Mouse (Mus musculus) embryonic facial prominence, embryonic 12.5 days (tissue): Measurements from ENCODE around the gene Glce. TPM values are rescaled to one million over a fixed set of nuclear protein-coding genes. Genes with fewer than 3 reads are reported as not detected.
A peak's percentile ranks its signal among the peaks of the same experiment; 100 is the strongest.

Source experiments
- ATAC-seq: fragments of 200-750 bp; cut with Nextera tagmentation; 2 replicates; pipeline ENCODE4 v1.8.0; 2017; ENCODE audit not compliant: insufficient number of reproducible peaks, insufficient read depth, low FRiP score, low TSS enrichment
- H3K27ac ChIP-seq: fragments of 300-500 bp; sonication (generic); 2 replicates; pipeline ENCODE4 v1.5.1; 2016; ENCODE audit warnings: mild to moderate bottlenecking
- H3K27me3 ChIP-seq: fragments of 300-500 bp; sonication (generic); 2 replicates; pipeline ENCODE4 v1.6.1; 2016; ENCODE audit warnings: mild to moderate bottlenecking, moderate library complexity
- H3K36me3 ChIP-seq: fragments of 300-500 bp; sonication (generic); 2 replicates; pipeline ENCODE4 v1.6.1; 2016; ENCODE audit warnings: mild to moderate bottlenecking
- H3K4me1 ChIP-seq: fragments of 300-500 bp; sonication (generic); 2 replicates; pipeline ENCODE4 v1.6.1; 2016
- H3K4me2 ChIP-seq: fragments of 300-500 bp; sonication (generic); replicated peaks from 2 replicates; pipeline ENCODE4 v1.6.1; 2016; ENCODE audit warnings: mild to moderate bottlenecking, moderate library complexity
- H3K4me3 ChIP-seq: fragments of 300-500 bp; sonication (generic); 2 replicates; pipeline ENCODE4 v1.5.1; 2016; ENCODE audit warnings: mild to moderate bottlenecking
- H3K9ac ChIP-seq: fragments of 300-500 bp; sonication (generic); 2 replicates; pipeline ENCODE4 v1.6.1; 2016; ENCODE audit warnings: mild to moderate bottlenecking, moderate library complexity
- H3K9me3 ChIP-seq: fragments of 300-500 bp; sonication (generic); 2 replicates; pipeline ENCODE4 v1.6.1; 2016; ENCODE audit warnings: mild to moderate bottlenecking, moderate library complexity
- WGBS: fragments of 180-500 bp; shearing (Covaris S2); methylation state at CpG from one replicate; pipeline ENCODE4 v1.1.7; 2016; 5-methylcytosine and 5-hydroxymethylcytosine counted together
- polyA plus RNA-seq: library from polyadenylated mRNA; unstranded; fragments of >200 nt; fragmentation: Nextera tagmentation; extraction: Ambion mirVana; gene quantifications from 2 replicates; pipeline ENCODE4 v1.2.1, GENCODE M21; 2016

Gene Glce
- polyA plus RNA-seq, result 34.7 and 37.1 TPM in 2 replicates

- Histone ChIP-seq H3K9ac (peak within 1 kb of the TSS; percentile 94), H3K27ac (peak within 1 kb of the TSS; percentile 94), H3K9me3 (no peaks in the 10 kb centered on the region), H3K4me1 (0 out of 2 replicates have a peak, but pooled peaks cover 6% of the 10 kb centered on the region), H3K4me3 (peak within 1 kb of the TSS; percentile 88), H3K4me2 (peak within 1 kb of the TSS; percentile 90), H3K36me3 (no peaks in the 10 kb centered on the region), H3K27me3 (no peaks in the 10 kb centered on the region)
- under 1% methylated on average over 51 of the region's 51 CpGs for WGBS
- ATAC-seq, result peak; percentile 95
Observed at GRCm38 (mm10) chr9:62122508-62123215, at the start of gene Glce. Gene Glce, minus strand, starts transcription at chr9:62122655.

- no peaks in the 10 kb centered on the region for H3K36me3 ChIP-seq
Observed at GRCm38 (mm10) chr9:62172239-62172638, 49.8 kb upstream of the Glce start.

GRCm38 (mm10) chr9:62170921-62171320, 48.5 kb upstream of the Glce start:
- Histone ChIP-seq H3K9ac (no peak overlapping the region), H3K27me3 (no peaks in the 10 kb centered on the region), H3K4me1 (0 out of 2 replicates have a peak, but pooled peaks cover 9% of the 10 kb centered on the region), H3K9me3 (no peaks in the 10 kb centered on the region), H3K36me3 (no peaks in the 10 kb centered on the region), H3K4me2 (no peak overlapping the region), H3K27ac (no peak overlapping the region), H3K4me3 (no peak overlapping the region)
- ATAC-seq, result no peak
- 92% methylated on average over 2 of the region's 2 CpGs for WGBS

More at GRCm38 (mm10) chr9:62172239-62172638, 49.8 kb upstream of the Glce start:
- no peak for ATAC-seq
- H3K9me3 ChIP-seq, result no peaks in the 10 kb centered on the region
- WGBS, result 81% methylated on average over 3 of the region's 3 CpGs
- H3K4me2 ChIP-seq, result no peak overlapping the region
- H3K27ac ChIP-seq, result no peak overlapping the region
- H3K4me1 ChIP-seq, result no peaks in the 10 kb centered on the region
- no peak overlapping the region for H3K9ac ChIP-seq
- H3K4me3 ChIP-seq, result no peak overlapping the region
- no peaks in the 10 kb centered on the region for H3K27me3 ChIP-seq

- no peak for ATAC-seq
- H3K9ac ChIP-seq, result no peak overlapping the region
- no peaks in the 10 kb centered on the region for H3K36me3 ChIP-seq
- H3K4me2 ChIP-seq, result no peak overlapping the region
- 48% methylated on average over 5 of the region's 5 CpGs for WGBS
- no peak overlapping the region for H3K27ac ChIP-seq
- H3K9me3 ChIP-seq, result no peaks in the 10 kb centered on the region
- H3K27me3 ChIP-seq, result no peaks in the 10 kb centered on the region
- H3K4me1 ChIP-seq, result peaks cover 19% of the 10 kb centered on the region; the same call in 1 of the 2 replicates
- no peak overlapping the region for H3K4me3 ChIP-seq
Observed at GRCm38 (mm10) chr9:62166621-62167020, 44.2 kb upstream of the Glce start.

DNA sequence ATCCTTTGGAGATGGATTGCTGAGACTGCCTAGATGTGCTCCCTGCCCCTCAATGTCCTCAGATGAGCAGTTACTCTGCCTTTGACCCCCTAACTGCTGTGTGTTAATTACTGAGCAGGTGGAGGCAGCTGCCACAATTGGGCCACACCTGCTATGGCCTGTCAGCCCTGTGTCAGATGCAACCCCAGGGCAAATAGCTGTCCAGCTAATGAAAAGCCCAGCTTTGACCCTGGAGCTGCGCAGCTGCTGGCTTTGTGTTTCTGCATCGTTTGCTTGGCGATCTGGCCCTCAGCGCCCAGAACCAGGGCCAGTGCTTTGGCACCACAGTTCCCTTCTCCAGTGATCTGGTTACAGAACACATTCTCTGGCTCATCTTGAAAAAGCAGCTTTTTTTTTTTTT, 43.7 kb upstream of the Glce start:
- Histone ChIP-seq H3K4me3 (no peak overlapping the region), H3K36me3 (no peaks in the 10 kb centered on the region), H3K4me2 (no peak overlapping the region), H3K27ac (no peak overlapping the region), H3K9ac (no peak overlapping the region), H3K9me3 (no peaks in the 10 kb centered on the region), H3K4me1 (peaks cover 19% of the 10 kb centered on the region; the same call in 1 of the 2 replicates), H3K27me3 (no peaks in the 10 kb centered on the region)
- ATAC-seq, result no peak
- WGBS, result 31% methylated on average over 4 of the region's 4 CpGs

DNA sequence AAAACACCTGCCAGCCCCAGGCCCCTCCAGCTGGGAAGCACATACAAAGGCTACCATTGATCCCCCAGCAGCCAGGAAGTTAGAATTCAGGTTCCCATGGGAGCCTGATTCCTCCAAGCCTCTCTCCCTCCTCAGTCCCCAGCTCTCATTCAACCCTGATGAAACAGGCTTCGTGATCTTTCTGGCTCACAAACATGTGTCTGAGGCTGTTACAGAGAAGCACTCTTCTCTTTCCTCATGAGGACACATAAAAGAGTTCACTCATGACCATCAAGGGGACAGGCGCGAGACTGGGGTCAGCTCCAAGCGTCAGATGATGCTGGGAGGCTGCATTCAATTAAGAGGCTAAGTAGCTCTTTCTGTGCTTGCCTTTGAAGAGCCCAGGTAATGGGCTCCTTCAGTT, 40.4 kb upstream of the Glce start:
- no peak overlapping the region for H3K4me3 ChIP-seq
- H3K9me3 ChIP-seq, result no peaks in the 10 kb centered on the region
- ATAC-seq, result 0 out of 2 replicates have a peak, but pooled peaks have one; percentile 3
- no peak overlapping the region for H3K9ac ChIP-seq
- H3K4me2 ChIP-seq, result no peak overlapping the region
- H3K27ac ChIP-seq, result peak overlapping the region; percentile 32; the same call in 1 of the 2 replicates
- H3K4me1 ChIP-seq, result peaks cover 19% of the 10 kb centered on the region; the same call in 1 of the 2 replicates
- H3K27me3 ChIP-seq, result no peaks in the 10 kb centered on the region
- 4% methylated on average over 4 of the region's 4 CpGs for WGBS
- no peaks in the 10 kb centered on the region for H3K36me3 ChIP-seq

DNA sequence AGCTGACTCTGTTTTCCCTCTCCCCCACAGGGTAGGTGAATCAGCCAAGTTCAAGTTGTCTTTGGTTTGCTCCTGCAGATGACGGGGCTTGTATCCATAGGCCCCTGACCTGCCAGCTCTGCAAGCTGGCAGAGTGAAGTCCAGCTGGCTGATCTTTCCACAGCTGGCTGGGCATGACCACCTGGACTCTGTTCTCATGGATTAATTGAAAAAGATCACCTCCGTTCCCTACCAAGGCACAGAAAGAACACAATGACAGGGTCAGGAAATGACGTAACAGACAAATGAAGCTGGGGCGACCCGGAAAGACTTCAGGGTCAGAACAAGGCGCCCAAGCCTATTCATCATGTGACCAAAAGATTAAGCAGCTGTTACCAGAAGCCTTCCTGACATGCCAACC, 38.3 kb upstream of the Glce start:
- H3K4me3 ChIP-seq, result no peak overlapping the region
- WGBS, result 53% methylated on average over 6 of the region's 6 CpGs
- peaks cover 9% of the 10 kb centered on the region; the same call in 1 of the 2 replicates for H3K4me1 ChIP-seq
- no peaks in the 10 kb centered on the region for H3K27me3 ChIP-seq
- ATAC-seq, result no peak
- H3K36me3 ChIP-seq, result no peaks in the 10 kb centered on the region
- no peak overlapping the region for H3K9ac ChIP-seq
- no peak overlapping the region for H3K4me2 ChIP-seq
- H3K9me3 ChIP-seq, result no peaks in the 10 kb centered on the region
- H3K27ac ChIP-seq, result no peak overlapping the region

DNA sequence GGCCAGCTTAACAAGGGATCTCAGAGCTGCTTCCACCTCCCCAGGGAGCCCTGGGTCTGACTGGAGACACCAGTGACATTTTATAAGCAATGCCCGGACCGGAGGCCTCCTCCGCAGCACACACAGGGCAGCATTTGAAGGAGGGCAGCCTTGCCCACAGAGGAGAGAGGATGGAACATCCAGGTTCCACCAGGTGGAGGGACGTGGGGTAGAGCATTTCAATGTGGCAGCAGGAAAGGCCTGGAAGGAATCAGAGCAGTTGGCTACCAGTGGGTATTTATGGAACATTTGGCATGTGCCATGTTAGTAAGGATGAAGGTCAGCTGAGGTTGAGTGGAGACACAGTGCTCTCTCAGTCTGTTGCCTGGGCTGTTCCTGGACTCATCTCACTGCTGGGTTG, 36.3 kb upstream of the Glce start:
- H3K27ac ChIP-seq, result no peak overlapping the region
- no peak overlapping the region for H3K4me3 ChIP-seq
- H3K4me1 ChIP-seq, result peaks cover 19% of the 10 kb centered on the region
- no peak overlapping the region for H3K4me2 ChIP-seq
- no peak for ATAC-seq
- H3K27me3 ChIP-seq, result no peaks in the 10 kb centered on the region
- no peak overlapping the region for H3K9ac ChIP-seq
- WGBS, result 79% methylated on average over 4 of the region's 4 CpGs
- H3K36me3 ChIP-seq, result no peaks in the 10 kb centered on the region
- no peaks in the 10 kb centered on the region for H3K9me3 ChIP-seq

DNA sequence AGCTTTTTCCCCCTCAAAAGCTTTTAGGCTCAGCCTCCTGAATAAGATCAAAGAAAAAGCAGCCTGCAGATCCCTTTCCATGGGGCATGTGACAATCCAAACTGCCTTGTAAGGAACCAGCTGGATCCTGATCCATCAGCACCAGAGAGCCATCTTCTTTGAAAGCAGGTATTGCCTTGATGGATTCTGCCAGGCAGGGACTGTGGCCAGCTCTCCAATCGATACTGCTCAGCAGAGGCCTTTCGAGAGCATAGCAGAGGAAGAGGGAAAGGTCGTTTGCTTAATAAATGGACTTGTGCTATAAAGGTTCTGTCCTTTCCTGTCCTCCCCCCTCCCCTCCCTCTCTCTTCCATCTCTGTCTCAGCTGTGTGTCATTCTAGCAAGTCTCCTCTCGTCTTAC, 33.4 kb upstream of the Glce start:
- Histone ChIP-seq H3K9me3 (no peaks in the 10 kb centered on the region), H3K4me3 (no peak overlapping the region), H3K9ac (no peak overlapping the region), H3K27ac (no peak overlapping the region), H3K4me1 (peaks cover 10% of the 10 kb centered on the region), H3K36me3 (no peaks in the 10 kb centered on the region), H3K27me3 (no peaks in the 10 kb centered on the region), H3K4me2 (no peak overlapping the region)
- WGBS, result 42% methylated on average over 4 of the region's 4 CpGs
- ATAC-seq, result no peak

DNA sequence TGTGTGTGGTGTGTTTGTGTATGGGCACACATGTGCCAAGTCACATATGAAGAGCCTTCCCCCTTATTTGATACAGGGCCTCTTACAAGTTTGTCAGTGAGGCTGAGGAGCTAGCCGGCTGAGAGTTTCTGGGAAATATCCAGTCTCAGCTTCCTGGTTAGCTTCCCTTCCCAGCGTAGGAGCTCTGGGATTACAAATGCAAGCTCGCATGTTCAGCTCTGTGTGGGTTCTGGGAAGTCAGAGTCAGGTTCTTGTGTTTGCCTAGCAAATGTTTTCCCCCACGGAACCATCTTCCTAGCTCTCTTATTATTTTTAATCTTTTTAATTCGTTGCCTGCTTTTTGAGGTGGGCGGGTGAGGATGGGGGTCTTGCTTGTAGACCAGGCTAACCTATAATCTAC, 32.9 kb upstream of the Glce start:
- no peak overlapping the region for H3K27ac ChIP-seq
- no peak overlapping the region for H3K4me3 ChIP-seq
- H3K36me3 ChIP-seq, result no peaks in the 10 kb centered on the region
- H3K4me2 ChIP-seq, result no peak overlapping the region
- WGBS, result 70% methylated on average over 6 of the region's 6 CpGs
- no peak overlapping the region for H3K9ac ChIP-seq
- no peak for ATAC-seq
- H3K9me3 ChIP-seq, result no peaks in the 10 kb centered on the region
- no peaks in the 10 kb centered on the region for H3K27me3 ChIP-seq
- peaks cover 10% of the 10 kb centered on the region for H3K4me1 ChIP-seq

DNA sequence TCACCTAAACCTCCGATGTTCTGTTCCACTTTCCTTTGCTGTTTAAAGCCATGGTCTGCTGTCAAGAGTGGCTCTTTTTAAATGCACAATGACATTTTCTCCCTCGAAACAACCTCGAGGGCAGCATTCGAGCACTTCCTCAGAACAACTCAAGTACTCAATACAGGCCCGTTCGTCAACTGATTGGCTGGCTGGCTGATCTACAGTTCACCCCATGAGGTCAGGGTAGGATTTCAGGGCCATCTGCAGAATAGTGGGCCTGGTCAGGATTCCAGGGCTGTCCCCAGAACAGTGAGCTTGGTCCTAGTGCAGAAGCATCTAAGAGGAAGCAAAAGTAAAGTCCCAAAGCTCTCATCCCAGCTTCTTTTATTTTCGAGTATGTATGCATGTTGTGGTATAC, 32.5 kb upstream of the Glce start:
- 57% methylated on average over 7 of the region's 7 CpGs for WGBS
- Histone ChIP-seq H3K4me3 (no peak overlapping the region), H3K4me2 (no peak overlapping the region), H3K27ac (no peak overlapping the region), H3K9me3 (no peaks in the 10 kb centered on the region), H3K4me1 (peaks cover 10% of the 10 kb centered on the region), H3K9ac (no peak overlapping the region), H3K27me3 (no peaks in the 10 kb centered on the region), H3K36me3 (no peaks in the 10 kb centered on the region)
- ATAC-seq, result no peak

DNA sequence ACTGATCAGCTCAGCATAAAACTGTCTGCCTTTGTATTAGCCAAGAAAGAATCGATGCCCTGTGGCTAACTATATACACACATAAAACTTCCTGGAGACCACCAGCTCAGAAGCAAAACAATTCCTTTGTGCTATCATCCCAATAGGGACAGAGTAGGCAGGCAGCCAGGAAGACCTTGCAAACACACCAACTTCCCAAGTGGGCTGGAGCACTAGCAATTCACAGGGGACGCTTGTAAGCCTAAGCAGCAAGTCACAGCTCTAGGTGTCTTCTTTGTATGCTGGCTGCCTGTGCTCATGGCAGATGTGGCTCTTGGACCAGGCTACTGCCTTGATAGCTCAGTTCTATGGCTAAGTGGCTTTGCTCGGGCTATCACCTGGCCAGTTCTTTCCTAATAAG, 32.1 kb upstream of the Glce start:
- WGBS, result 56% methylated on average over 3 of the region's 3 CpGs
- no peak overlapping the region for H3K4me2 ChIP-seq

More for the DNA sequence above, 32.1 kb upstream of the Glce start:
- H3K4me1 ChIP-seq, result peaks cover 10% of the 10 kb centered on the region
- no peak for ATAC-seq
- no peaks in the 10 kb centered on the region for H3K36me3 ChIP-seq
- no peak overlapping the region for H3K27ac ChIP-seq
- H3K27me3 ChIP-seq, result no peaks in the 10 kb centered on the region
- no peaks in the 10 kb centered on the region for H3K9me3 ChIP-seq
- H3K9ac ChIP-seq, result no peak overlapping the region
- no peak overlapping the region for H3K4me3 ChIP-seq
